Mouse (Mus musculus): ENCODE measurements around the gene Mlh1.

Mlh1 gene

GRCm38 (mm10) chr9:111286468-111286867 lies 14.9 kb upstream of the Mlh1 start:
- in situ Hi-C loops (cut with MboI, MseI): no loop called here

- in situ Hi-C loops (cut with MboI, MseI): no loop called here
Measured at GRCm38 (mm10) chr9:111285676-111286075, 14.1 kb upstream of the Mlh1 start.

GRCm38 (mm10) chr9:111285061-111285460 lies 13.5 kb upstream of the Mlh1 start:
- in situ Hi-C loops (cut with MboI, MseI): no loop called here

GRCm38 (mm10) chr9:111275156-111275555 lies 3.6 kb upstream of the Mlh1 start:
- in situ Hi-C loops (cut with MboI, MseI): no loop called here

- in situ Hi-C loops (cut with MboI, MseI): no loop called here
Measured at GRCm38 (mm10) chr9:111273958-111274357, 2.4 kb upstream of the Mlh1 start.

- in situ Hi-C loops (cut with MboI, MseI): no loop called here
Measured at GRCm38 (mm10) chr9:111272996-111273785, 1.6 kb upstream of the Mlh1 start.

GRCm38 (mm10) chr9:111272356-111272755 lies 765 bp upstream of the Mlh1 start:
- in situ Hi-C loops (cut with MboI, MseI): no loop called here

- in situ Hi-C loops (cut with MboI, MseI): no loop called here
Measured at GRCm38 (mm10) chr9:111271056-111271433, 546 bp downstream of the Mlh1 start.

GRCm38 (mm10) chr9:111270606-111271005 lies 985 bp downstream of the Mlh1 start:
- in situ Hi-C loops (cut with MboI, MseI): no loop called here

GRCm38 (mm10) chr9:111267998-111268397 lies 3.6 kb downstream of the Mlh1 start:
- in situ Hi-C loops (cut with MboI, MseI): loop anchor here (10.0 kb wide), 1 partner anchor 603 kb away; no protein-coding TSS in a partner anchor

- in situ Hi-C loops (cut with MboI, MseI): loop anchor here (10.0 kb wide), 1 partner anchor 597 kb away; no protein-coding TSS in a partner anchor
Measured at GRCm38 (mm10) chr9:111261356-111261755, 10.2 kb downstream of the Mlh1 start.

GRCm38 (mm10) chr9:111260360-111260985 lies 11.1 kb downstream of the Mlh1 start:
- in situ Hi-C loops (cut with MboI, MseI): loop anchor here (10.0 kb wide), 1 partner anchor 596 kb away; no protein-coding TSS in a partner anchor

- in situ Hi-C loops (cut with MboI, MseI): no loop called here
Measured at GRCm38 (mm10) chr9:111252161-111252869, 19.3 kb downstream of the Mlh1 start.

GRCm38 (mm10) chr9:111247682-111248246 lies 23.8 kb downstream of the Mlh1 start:
- in situ Hi-C loops (cut with MboI, MseI): no loop called here

GRCm38 (mm10) chr9:111245546-111245945 lies 26.0 kb downstream of the Mlh1 start:
- in situ Hi-C loops (cut with MboI, MseI): no loop called here

- in situ Hi-C loops (cut with MboI, MseI): no loop called here
Measured at GRCm38 (mm10) chr9:111243384-111243783, 28.2 kb downstream of the Mlh1 start.

GRCm38 (mm10) chr9:111239821-111240220 lies 31.8 kb downstream of the Mlh1 start:
- in situ Hi-C loops (cut with MboI, MseI): no loop called here

GRCm38 (mm10) chr9:111237726-111238125 lies 33.9 kb downstream of the Mlh1 start:
- in situ Hi-C loops (cut with MboI, MseI): no loop called here

- in situ Hi-C loops (cut with MboI, MseI): no loop called here
Measured at GRCm38 (mm10) chr9:111234701-111235100, 36.9 kb downstream of the Mlh1 start.

GRCm38 (mm10) chr9:111228446-111228845 lies 43.1 kb downstream of the Mlh1 start:
- in situ Hi-C loops (cut with MboI, MseI): no loop called here

GRCm38 (mm10) chr9:111223406-111223805 lies 48.2 kb downstream of the Mlh1 start:
- in situ Hi-C loops (cut with MboI, MseI): no loop called here

GRCm38 (mm10) chr9:111221580-111221979 lies 50.0 kb downstream of the Mlh1 start:
- in situ Hi-C loops (cut with MboI, MseI): no loop called here

Data from T-helper 1 cell (primary cell).